Mouse (Mus musculus): ENCODE results near the gene Sucla2.

Sucla2 gene

DNA sequence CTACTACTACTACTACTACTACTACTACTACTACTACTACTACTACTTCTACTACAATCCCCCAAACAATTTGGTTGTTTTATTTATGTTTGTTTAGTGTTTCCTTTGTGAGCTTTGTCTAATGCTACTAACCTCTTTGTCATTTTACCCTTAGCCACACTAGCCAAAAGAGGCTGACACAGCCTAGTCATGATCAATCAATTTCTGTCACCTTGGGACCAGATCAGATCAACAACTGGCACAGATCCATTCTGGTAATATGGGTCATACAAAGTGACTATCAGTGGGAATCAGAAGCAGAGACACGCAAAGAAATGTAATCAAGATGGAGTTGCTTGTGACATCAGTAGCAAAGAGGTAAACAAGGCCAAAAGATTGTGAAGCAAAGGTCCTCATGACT, 97.9 kb downstream of the Sucla2 start:
- no peak for DNase-seq

DNA sequence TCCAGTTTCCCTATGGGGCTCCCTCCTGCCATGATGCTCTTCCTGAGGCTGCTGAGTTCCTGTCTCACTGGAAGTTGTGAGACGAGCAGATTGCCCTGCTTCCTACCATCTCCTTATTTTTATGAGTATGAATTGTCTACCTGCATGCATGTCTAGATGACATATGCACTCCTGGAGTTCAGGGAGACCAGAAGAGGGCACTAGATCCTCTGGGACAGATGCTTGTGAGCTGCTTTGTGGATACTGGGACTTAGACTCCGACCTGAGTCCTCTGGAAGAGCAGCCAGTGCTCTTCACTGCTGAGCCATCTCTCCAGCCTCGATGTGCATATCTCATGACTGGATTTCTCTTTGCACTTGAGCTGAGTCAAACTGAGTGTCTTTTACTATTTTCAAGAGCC, 100.3 kb downstream of the Sucla2 start:
- no peak for DNase-seq

DNA sequence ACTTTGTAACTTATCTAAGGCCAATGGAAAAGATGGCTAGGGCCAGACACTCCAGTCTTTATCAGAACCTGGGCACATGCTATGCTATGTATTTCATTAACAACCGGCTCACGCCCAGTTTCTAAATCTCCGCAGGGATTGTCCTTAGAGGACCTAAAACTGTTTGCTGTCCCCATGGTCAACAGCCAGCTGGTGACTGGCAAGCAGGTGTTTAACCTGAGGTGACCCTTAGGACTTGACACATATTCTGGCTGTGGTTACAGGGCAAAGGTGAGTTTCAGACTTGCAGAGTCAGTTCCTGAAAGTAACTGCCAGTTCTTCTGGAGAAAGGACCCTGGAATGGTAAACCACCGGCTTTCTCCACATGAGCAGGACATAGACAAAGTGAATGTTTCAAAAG, 106.4 kb downstream of the Sucla2 start:
- DNase-seq: no peak

DNA sequence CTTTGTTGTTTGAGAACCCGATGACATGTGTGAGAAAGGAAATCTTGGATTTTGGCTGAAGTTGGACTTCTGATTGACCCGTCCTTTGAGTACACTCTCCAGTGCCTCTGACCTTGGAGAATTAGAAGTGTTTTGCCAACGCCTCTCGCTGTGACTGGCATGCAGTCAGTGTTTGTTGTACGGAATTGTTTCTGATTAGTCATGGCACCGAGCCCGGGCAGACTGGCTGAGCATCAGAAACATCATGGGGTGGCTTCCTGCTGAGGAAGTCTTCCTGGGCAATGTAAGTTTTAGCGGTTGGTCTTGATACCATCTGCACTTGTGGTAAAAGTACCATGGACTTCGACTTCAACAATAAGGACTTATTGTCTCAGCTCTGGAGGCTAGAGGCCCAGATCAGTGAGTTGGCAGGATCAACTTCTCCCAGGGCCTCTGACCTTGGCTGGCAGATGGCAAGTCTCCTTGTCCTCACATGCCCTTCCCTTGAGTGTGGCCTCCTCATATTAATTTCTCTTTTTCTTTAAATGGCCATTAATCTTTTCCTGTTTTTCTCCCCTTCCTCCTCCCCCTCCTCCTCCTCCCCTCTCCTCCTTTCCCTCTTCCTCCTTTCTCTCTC, 107.6 kb downstream of the Sucla2 start:
- DNase-seq: peak; percentile 38

DNA sequence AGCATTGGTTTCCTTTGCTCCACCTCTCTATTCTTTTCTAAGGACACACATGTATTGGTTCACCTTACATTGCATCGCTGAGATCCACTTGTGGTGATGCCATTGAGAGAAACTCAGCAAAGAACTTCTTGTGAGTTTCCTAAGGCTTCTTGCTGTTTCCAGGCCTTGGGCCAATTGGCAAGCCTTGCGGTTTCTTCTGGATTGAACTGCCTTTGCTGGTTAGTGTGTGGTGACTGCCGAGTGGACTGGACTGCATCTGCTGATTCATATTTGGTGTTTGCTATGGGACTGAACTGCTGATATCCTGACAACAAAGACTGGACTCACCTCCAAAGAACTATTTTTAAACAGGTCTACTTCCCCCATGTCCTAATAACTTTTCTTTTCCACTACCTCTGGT, 109.2 kb downstream of the Sucla2 start:
- DNase-seq: no peak

DNA sequence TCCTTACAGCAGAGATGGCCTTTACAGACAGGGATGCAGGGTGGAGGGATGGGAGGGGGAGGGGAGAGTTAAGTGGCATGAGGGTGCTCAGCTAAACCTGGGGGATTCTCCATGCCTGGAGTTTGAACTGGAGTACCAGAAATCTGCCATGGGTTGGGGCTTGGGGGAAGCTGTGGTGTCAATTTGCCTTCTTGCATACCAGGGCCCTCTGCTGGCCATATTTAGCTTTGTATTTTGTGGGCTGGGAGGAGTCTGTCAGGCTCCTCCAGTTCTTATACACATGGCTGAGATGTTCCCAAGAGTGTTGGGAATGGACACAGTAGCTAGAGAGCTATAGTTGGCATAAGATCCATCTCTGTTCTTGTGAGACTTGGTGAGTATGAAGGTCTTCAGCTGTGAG, 112.3 kb downstream of the Sucla2 start:
- DNase-seq: no peak
